Mouse (Mus musculus): ENCODE data around the gene Iqgap1.
"Not testable (repeated sequence)": the region's sequence is repeated elsewhere in the genome, so short reads cannot be mapped to it uniquely, and the experiment has no call there.

Gene Iqgap1

DNA sequence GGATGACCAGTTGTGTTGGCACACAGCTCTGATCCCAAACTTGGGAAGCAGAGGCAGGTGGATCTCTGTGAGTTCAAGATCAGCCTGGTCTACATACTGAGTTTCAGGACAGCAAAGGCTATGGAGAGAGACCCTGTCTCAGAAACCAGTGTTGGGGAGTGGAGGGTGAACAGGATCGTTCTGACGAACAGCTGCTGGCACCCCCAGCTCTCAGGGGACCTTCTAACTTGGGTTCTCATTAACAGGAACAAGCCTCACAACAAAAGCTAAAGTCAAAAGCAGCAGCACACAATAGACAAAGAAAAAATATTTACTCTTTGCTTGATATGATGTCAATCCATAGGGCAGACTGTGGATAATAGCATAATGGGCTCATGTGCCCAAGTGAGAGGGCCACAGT lies 55.3 kb downstream of the Iqgap1 start:
- DNase-seq (ENCODE audit: low spot score) = no peak

- DNase-seq (ENCODE audit: low spot score) = no peak
Measured at GRCm38 (mm10) chr7:80766861-80767312, 58.9 kb downstream of the Iqgap1 start.

- DNase-seq (ENCODE audit: low spot score) = no peak
Measured at GRCm38 (mm10) chr7:80766072-80766471, 59.7 kb downstream of the Iqgap1 start.

- peak; percentile 11 for DNase-seq (ENCODE audit: low spot score)
Measured at GRCm38 (mm10) chr7:80763864-80764437, 61.8 kb downstream of the Iqgap1 start.

DNA sequence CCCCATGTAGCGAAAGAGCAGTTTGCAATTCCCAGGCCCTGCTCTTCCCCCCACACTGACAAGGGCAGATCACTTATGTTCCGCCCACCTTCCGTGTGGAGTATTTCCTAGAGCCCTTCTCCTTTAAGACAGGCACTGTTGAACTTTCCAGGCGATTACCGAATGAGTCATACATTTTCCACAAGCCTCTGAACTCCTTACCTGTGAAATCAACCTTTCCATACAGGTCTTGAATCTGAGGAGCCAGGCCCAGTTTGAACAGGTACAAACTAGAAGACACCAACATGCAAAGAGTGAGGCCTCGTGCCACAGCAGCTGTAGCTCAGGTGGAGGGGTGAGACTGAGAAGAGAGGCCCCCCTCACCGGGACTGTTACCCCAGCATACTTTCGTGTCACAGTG lies 63.5 kb downstream of the Iqgap1 start:
- no peak for DNase-seq (ENCODE audit: low spot score)

DNA sequence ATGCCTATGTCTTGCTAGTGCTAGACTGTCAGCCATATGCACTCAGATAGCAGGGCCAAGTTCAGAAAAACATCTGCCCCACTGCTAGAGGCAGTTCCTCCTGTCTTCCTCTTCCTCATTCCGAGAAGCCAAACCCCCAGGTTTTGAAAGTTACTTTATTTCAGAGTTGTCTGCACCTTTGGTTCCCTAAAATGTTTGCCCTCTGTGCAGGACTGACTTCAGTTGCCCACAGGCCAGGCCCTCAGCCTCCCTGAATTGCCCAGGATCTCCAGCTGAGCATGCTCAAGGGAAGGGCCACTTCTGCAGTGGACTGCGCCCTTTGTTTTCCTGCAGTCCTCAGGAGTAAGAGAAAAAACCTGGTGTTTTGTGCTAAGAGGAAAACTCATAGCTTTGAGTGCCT lies 71.7 kb downstream of the Iqgap1 start:
- DNase-seq (ENCODE audit: low spot score) = no peak

- DNase-seq (ENCODE audit: low spot score) = no peak
Measured at GRCm38 (mm10) chr7:80753613-80754012, 72.2 kb downstream of the Iqgap1 start.

- DNase-seq (ENCODE audit: low spot score) = no peak
Measured at GRCm38 (mm10) chr7:80749624-80750023, 76.2 kb downstream of the Iqgap1 start.

- DNase-seq (ENCODE audit: low spot score) = not testable (repeated sequence)
Measured at GRCm38 (mm10) chr7:80749109-80749508, 76.7 kb downstream of the Iqgap1 start.

GRCm38 (mm10) chr7:80747371-80747770 lies 78.4 kb downstream of the Iqgap1 start:
- DNase-seq (ENCODE audit: low spot score) = no peak

DNA sequence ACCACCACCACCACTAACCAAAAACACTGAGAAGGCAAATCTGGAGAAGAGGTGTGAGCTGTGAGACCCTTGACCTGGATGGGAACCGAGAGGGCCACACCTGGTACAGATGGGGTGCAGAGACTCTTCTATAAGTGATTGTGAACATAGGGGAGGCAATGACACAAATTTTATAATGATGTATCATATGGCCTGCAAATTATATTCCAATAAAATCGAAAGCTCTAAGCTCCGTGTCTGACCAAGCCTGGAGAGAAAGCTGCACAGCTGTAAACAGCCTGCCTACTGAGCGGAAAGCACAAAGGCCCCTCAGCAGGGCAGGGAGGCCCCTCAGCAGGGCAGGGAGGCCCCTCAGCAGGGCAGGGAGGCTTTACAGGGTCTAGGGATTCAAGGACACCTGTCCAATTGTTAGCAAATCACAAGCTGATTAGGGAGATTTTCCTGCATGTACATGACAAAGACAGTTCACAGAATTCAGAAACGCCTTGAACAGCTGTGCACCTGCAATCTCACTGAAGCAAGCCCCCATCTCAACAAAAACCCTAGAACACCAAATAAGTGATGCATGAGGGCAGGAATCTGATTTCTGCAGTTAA lies 79.5 kb downstream of the Iqgap1 start:
- DNase-seq (ENCODE audit: low spot score) = no peak

DNA sequence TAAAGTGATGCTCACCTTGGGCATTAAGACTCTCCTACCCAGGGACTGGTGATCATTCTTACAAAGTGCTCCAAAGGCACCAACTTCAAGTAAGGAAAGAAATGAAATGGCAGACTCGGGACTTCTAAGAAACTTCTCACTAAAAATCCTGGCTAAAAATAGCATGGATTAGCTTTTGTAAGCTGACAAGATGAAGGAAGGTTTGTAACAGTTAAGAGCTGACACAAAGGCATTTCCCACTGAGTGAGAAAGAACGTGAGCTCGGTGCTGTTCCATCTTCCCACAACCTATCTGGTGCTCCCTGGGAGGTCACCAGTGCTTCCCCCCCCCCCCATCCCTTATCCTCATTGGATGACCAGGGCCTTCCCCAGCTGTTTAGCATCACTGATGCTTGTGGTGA lies 80.0 kb downstream of the Iqgap1 start:
- DNase-seq (ENCODE audit: low spot score) = no peak

DNA sequence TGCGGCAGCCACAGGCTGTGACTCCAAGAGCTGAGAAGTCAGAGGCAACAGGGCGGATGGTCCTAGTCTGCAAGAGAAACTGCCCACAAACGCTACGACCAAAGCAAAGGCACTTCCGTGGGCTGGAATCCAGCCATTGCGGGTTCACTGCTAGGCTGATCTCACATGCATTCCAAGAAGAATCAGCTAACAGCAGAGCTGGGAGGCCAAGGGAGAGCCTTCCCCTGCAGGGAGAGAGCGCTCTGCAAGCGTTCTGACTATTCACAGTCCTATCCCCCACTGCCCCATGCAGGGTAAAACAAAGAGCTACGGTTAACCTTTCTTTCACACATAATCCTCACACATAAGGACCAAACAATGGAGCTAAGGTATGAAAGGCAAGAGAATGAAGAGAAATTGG lies 80.5 kb downstream of the Iqgap1 start:
- no peak for DNase-seq (ENCODE audit: low spot score)

DNA sequence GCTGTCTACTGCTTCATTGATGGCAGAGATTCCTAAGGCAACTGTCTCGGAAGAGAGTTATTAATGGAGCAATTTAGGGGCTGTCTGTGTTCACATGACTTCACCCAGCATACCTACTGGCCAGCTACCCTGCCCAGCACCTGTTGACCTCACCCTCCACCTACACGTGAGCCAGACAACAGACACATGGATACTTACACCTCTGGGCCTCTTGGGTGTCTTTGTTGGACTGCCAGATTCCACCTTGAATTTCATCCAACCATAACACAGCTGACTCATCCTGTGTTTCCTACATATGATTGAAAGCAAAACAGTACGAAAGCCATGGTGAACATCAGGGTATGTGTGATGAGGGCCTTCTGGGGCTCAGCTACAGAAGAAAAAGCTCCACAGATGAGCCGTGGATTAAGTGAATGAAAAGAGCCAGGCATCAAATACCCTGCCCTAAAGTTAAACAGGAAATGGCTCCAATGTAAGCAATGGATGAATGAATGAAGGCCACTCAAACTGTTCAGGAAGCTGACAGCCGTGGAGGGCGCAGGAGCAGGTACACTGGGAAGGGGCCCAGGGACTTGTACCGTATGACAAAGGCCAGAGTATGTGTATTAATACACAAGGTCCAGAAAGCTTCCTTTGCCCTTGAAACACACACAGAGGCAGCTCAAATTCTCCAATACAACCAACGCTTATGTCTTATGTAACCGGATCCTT lies 81.7 kb downstream of the Iqgap1 start:
- DNase-seq (ENCODE audit: low spot score) = no peak

DNA sequence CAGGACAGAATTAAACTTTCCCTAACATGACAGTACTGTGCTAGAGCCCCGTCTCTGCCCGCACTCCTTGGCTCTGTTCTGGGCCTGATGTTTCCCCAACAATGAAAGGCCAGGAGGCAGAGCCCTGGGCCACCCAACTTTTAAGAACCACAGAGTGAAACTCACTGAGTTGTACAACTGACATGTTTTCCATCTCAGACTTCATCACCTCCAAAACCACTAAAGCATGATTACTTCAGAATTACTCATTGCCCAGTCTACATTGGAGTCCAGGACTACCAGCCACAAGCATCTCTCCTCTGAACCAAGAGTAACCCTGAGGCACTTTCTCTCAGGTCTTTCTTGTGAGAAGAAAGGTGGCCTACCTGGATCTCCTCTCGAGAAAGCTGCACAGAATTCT lies 83.1 kb downstream of the Iqgap1 start:
- no peak for DNase-seq (ENCODE audit: low spot score)

GRCm38 (mm10) chr7:80740954-80741353 lies 84.8 kb downstream of the Iqgap1 start:
- peak; percentile 70 for DNase-seq (ENCODE audit: low spot score)

DNA sequence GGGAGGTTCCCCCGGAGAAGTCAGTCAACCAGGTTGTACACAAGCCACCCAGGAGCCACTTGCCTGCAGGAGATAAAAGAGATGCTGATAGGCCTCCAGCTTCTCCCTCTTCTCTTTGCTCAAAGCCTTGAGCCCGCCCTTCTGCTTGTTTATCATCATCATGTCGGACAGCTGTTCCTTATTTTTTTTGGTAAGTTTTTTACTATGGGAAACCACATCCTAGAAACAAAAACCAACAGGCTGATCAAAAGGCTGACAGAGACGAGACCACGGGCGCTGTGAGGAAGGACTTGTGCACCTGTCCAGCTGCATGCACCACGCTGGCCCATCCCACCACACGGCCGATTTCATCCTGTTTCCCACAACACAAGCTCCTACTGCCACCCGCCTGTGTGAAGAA lies 89.6 kb downstream of the Iqgap1 start:
- DNase-seq (ENCODE audit: low spot score) = no peak

GRCm38 (mm10) chr7:80732986-80733385 lies 92.8 kb downstream of the Iqgap1 start:
- no peak for DNase-seq (ENCODE audit: low spot score)

DNA sequence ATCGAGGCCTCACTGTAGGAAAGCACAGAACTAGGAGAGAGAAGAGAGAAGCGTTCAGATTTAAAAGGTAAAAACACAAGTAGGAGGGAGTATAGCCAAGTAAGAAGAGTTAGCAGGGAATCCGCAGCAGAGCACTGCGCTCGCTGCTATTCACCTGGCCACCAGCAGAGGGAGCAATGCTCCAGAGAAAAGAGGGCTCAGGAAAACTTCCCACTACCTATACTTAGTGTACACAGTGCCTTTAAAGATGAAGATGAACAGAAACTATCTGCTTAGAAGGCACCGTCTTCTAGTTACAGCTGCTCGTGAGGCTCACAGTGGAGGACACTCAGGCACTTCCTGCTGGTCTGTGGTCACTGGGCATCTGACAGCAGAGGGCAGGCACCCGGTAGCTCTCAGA lies 96.1 kb downstream of the Iqgap1 start:
- DNase-seq (ENCODE audit: low spot score) = peak; percentile 45

- DNase-seq (ENCODE audit: low spot score) = no peak
Measured at GRCm38 (mm10) chr7:80721041-80721440, 104.7 kb downstream of the Iqgap1 start.

- no peak for DNase-seq (ENCODE audit: low spot score)
Measured at GRCm38 (mm10) chr7:80719582-80719981, 106.2 kb downstream of the Iqgap1 start.

- DNase-seq (ENCODE audit: low spot score) = no peak
Measured at GRCm38 (mm10) chr7:80719038-80719437, 106.7 kb downstream of the Iqgap1 start.

DNA sequence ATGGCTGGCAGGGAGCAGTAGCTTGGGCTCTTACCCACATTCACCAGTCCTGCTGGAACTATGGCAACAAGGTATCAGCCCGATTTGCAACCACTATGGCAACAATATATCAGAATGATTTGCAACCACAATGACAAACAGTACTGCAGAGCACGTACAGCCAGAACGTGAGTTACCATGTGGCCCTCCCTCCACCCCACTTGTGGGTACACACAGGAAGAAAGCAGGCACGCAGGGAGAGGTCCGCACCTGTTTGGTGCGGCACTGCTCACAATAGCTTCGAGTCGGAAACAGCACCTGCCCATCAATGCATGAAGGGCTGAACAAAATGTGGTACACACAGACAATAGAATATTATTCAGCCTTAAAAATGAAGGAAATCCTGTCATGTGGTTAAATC lies 107.3 kb downstream of the Iqgap1 start:
- DNase-seq (ENCODE audit: low spot score) = peak; percentile 78

DNA sequence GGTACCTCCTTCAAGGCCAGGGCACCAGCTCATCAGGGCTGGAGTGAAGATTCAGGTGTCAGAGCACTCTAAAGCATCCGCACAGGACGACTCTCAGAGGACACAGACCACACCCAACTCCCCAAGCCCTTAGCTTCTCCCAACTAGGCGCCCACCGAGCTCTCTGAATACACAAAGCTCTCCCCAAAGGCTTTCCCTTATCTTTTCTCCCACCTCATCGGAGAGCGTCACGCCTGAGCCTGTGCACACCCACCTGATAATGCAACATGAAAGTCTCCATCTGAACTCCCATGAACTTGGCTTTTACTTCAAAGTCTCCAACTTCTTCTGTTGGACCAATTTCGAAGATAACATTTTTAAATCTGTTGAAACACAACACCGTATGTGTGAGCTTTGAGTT lies 109.0 kb downstream of the Iqgap1 start:
- no peak for DNase-seq (ENCODE audit: low spot score)
